Mouse (Mus musculus) adrenal gland, adult 18-20 months (tissue): ENCODE data around the gene Eml2. TPM values are rescaled to one million over a fixed set of nuclear protein-coding genes. Genes with fewer than 3 reads are reported as not detected.

Experiments used
- DNase-seq, 2 experiments: peaks; one replicate each; pipeline ENCODE4 v3.0.0; 2021 to 2022; ENCODE audit warnings: low spot score in 2 of 2
- total RNA-seq, 2 experiments: library from RNA; stranded (reverse); gene quantifications; 1 replicate in 1 of 2; 2 replicates in 1 of 2; pipeline ENCODE4 v1.2.3; 2021

The Eml2 gene
- total RNA-seq, 2 experiments from 2014 or later: 33.9 to 43.9 TPM

DNA sequence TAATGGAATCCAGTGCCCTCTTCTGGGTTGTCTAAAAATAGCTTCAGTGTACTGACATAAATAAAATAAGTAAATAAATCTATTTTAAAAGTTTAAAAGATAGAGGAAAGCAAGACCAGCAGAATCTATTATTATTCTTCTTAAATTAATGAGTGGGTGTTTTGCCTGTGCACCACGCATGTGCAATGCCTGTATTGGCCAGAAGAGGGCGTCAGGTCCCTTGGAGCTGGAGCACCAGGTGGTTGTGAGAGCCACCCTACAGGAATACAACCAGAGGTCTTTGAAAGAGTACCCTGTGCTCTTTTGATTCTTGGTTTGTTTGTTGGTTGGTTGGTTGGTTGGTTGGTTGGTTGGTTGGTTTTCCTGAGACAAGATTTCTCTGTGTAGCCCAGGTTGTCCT is 21.8 kb downstream of the Eml2 start:
- peak; percentile 39 to 59 for DNase-seq

DNA sequence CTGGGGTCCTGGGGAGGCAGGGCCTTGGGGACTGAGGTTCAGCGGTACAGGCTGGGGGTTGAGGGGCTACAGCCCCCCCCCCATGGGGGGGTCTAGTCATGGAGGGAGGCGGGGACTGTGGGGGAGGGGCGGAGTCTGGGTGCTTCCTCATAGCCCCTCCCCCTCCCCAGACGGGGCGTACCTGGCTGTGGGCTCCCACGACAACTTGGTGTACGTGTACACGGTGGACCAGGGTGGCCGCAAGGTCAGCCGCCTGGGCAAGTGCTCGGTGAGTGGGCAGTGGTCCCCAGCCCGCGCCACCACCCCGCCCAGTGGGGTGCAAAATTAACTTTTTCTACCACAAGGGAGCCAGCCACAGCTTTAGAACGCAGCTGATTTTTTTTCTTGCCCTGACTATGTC is 25.4 kb downstream of the Eml2 start:
- DNase-seq: no peak

DNA sequence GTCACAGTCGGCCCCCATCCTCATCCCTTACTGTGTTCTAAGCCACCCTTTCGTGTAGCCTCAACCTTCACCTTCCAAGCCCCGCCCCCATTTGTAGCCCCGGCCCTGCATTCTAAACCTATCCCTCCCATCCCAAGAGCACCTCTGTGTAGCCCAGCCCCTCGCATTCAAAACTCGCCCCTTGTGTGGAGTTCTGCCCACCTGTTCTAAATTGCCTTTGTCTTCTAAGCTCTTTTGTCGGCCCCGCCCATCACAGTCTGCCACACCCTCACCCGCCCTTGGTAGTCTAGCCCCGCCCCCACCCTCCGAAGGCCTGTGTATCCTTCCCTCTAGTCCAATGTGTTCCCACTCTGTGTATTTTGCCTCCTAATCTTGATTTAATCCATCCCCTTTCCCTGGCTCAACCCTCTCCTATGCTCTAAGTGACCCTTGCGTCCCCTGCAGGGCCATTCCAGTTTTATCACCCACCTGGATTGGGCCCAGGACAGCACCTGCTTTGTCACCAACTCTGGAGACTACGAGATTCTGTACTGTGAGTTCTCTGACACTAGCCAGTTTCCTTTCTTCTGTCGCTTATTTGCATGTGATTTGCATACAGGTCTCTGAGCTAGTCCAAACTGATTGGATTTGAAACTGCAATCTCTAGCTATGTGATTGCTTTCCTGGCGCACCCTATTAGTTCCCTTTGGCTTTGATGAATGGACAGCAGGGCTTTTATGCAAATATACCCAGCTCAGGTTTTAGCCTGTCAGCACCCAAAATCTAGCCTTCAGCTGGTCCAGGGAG is 26.0 kb downstream of the Eml2 start:
- no peak for DNase-seq

DNA sequence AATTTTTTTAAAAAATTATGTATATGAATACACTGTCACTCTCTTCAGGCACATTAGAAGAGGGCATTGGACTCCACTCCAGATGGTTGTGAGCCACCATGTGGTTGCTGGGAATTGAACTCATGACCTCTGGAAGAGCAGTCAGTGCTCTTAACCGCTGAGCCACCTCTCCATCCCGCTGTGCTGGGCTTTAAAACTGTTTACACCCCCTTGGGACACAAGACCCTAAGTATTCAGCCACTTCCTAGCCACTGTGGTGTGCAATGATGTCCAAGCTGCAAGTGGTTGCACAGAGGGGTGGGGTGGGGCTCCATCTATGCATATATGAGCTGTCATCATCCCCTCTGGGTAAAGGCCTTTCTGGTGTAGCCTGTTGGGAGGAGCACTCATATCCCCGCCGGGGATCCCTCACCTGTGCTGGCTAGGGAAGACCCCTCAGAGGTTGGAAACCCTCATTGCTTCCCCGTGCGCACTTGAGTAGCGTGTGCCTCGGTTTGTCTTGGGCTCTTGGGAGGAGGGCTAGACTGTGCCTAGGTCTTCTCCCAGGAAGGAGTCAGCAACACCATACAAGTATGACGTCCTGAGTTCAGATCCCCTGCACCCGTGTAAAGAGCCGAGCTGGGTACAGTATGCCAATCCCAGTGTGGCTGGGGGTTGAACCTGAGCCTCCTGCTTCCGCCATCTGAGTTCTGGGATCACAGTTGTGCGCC is 32.1 kb downstream of the Eml2 start:
- DNase-seq: no peak

DNA sequence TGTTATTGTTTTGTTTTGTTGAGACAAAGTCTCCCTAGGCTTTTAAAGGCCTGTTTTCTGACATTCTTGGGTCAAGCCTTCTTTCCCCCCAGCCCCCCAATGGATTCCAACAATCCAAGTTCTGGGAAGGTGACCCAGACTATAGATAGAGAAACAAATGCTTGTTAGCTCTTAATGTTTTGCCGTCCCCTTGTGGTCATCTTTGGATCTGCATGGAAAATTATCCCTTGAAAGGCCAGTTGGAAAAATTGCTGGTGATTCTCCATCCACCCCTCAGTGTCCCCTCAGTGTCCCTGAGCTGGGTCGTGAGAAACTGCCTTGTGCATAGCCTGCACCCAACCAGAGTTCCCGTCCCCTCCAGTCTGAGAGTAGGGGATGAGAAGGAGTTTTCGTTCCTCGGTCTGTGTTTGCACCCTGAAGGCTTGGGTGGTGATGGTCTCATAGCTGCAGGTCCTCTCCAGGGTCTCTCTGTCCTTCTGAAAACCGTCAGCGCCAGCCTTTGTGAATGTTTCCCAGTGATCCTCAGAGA is 32.8 kb downstream of the Eml2 start:
- DNase-seq: peak; percentile 42 to 56

DNA sequence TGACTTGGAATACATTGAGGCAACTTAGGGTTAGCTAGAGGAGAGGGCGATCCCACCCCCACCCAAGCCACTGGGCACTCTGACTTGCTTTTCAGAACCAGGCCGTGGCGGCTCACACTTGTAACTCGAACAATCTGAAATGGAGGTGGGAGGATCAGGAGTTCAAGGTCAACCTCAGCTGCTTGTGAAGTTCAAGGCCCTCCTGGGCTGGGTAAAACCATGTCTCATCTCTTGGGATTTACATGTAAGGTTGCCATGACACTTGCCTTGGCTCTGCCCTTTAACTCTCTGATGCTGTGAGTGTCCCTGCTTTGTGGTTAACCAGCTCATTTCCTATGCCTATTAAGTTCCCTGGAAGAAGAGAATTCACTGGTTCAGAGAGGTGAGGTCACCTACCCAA is 33.3 kb downstream of the Eml2 start:
- no peak for DNase-seq

DNA sequence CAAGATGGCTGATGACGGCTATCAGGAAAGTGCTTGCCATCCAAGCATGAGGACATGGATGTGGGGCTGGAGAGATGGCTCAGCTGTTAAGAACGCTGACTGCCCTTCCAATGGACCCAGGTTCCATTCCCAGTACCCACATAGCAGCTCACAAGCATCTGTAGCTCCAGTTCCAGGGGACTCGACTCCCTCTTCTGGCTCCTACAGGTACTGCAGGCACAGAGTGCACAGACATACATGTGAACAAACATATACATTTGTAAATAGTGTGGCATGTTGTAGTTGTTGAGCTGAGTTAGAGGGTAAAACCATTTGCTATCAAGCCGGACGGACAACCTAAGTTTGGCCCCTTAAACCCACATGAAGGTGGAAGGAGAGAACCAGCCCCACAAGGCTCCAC is 33.8 kb downstream of the Eml2 start:
- no peak for DNase-seq

DNA sequence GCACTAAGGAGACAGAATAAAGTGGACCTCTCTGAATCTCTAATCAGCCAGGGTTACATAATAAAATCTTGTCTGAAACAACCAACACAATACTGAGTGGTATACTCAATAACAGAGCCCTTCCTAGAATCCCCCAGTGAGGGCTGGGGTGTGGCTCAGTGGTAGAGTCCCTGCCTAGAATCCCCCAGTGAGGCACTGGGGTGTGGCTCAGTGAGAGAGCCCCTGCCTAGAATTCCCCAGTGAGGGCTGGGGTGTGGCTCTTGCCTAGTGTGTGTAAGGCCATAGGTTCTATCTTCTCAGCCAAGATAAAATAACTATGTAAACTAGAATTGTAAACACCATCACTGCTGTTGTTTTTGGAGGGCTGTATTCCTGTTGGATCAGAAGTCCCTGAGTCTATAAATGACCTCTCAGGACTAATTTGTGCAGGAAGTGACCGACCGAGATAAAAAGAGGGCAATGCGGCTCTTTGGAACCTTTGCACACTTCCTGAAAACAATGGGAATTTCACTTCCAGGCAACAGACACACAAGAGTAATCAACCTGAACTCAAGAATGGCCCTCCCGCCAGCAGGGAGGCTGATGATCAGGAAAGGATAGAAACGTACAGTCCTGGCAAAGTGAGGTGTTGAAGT is 34.9 kb downstream of the Eml2 start:
- DNase-seq: no peak

DNA sequence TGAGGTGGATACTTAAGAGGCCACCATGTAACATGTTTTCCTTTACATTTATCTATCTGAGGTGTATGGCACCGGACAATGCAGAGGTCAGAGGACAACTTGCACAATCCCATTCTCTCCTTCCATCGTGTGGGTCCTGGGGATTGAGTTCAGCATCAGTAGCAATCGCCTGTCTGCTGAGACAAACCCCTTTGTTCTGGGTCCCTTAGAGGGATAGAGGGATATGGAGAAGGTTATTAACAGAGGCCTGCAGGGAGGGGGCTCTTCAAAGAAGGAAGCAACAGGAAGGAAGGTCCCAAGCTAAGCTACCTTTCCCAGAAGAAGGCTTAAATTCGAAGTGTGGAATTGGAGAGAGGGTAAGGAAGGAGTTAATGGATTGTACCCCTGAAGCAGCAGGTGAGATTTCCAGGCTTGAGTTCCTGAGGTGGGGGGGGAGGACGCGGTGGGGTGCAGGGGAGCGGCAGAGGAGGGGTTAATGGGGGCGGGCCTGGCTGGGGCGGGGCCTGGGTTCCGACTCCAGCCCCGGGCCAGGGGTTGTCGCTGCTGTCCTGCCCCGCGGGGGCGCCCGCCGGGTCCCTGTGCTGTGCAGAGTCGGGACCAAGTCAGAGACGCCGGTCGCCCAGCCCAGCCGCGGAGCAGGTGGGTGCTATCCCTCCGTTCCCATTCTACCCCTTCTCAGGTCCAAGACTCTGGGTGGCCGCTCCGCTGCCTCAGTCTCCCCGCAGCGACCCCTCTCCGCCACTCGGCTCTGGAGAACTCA is 36.0 kb downstream of the Eml2 start, which contains the start of gene Gpr4:
Gpr4 (plus strand) TSS at position 543 of the 760 bp plus-strand sequence.
- peak; percentile 46 to 66 for DNase-seq

DNA sequence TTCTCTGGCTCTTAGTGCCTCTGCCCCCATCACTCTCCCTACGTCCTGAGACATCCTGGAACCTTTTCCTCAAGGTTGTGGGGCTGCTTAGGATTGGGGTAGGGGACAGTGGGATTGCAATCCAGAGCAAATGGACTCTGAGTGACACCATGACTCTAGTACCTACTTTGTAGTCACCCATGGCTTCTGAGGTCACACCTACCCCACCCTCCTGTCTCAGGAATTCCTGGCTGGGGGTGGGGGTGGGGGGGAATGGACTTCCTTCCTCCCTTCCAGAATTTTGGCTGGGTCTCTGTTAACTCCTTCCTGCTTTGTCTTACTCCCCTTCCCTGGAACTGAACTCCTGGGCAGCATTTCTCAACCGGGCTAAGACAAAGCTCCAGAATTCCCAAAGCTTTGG is 37.2 kb downstream of the Eml2 start:
- DNase-seq: no peak

DNA sequence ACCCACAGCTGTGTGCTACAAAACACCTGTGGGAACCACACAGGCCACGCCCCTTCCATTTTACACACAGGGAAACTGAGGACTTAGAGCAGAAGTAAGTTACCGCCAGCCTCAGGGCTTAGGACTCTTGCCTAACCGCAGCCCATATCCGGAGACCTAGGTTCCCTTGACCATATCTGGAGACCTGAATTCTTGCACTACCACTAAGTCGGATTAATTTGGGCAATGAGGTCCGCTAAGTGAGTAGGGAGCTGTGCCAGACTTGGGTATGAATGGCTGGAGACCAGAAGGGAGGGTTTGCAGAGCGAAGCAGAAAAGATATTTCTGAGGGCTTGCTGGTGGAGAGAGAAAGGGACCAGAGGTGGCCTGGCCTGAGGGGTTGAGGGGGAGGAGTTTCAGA is 38.1 kb downstream of the Eml2 start:
- no peak for DNase-seq

DNA sequence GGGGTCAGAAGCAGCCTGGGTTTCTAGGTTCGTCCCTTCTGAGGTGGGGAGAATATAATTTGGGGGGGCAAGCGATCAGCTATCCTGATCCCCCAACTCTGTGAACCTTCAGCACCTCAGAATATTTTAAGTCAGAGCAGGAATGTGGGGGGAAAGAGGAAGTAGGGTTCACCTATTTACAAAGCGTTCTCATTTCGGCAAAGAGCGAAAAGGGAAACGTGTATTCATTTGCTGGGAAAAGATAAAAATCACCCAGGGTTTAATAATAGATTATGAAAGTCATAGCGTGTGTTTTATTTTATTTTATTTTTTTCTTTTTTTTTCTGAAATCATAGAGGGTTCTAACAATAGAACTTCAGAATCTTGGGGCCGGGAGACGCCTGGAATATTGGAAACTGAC is 38.7 kb downstream of the Eml2 start:
- DNase-seq: no peak

DNA sequence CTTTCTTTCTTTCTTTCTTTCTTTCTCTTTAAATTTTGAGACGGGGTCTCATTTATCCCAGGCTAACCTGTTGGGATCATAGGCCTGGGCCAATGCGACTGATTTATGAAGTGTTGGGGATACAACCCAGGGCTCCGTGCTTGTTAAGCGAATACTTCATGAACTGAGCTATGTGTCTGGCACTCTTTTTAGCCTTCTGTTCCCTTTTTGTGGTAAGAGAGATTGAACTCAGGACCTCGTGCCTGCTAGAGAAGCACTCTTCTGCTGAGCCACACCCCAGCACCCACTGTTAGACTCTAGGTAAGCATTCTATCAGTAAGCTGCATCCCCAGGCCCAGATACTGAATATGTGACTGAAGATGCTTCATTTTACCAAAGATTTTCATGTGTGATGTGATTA is 41.3 kb downstream of the Eml2 start:
- no peak for DNase-seq

DNA sequence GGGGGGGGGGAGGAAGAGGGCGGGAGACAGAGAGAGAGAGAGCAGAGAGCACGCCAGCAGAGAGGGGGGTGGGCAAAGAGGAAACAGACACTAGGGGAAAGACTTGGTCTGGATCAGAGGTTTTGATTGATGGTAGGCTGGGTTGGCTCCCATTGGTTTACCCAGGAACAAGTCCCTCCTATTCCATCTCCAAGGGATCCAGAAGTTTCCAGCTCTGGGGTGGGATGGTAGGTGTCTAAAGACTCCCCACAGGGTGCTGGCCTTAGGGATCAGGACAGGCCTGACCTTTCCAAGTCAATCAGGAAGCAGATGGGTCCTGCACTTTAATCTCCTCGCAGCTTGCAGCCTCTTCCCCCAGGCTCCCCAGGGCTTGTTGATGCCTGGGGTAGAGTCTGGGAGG is 41.7 kb downstream of the Eml2 start:
- no peak for DNase-seq

DNA sequence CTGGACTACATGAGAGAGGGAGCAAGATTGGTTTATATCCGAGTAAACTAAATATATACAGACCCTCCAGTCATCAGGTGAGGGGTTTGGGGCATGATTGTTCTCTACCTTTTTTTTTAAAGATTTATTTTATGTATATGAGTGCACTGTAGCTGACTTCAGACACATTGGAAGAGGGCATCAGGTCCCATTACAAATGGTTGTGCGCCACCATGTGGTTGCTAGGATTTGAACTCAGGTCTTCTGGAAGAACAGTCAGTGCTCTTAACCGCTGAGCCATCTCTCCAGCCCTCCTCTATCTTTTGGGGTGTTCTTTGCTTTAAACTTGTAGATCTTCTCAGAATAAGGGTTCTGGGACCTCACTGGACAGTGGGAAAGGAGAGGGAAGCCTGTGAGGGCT is 43.8 kb downstream of the Eml2 start:
- no peak for DNase-seq

DNA sequence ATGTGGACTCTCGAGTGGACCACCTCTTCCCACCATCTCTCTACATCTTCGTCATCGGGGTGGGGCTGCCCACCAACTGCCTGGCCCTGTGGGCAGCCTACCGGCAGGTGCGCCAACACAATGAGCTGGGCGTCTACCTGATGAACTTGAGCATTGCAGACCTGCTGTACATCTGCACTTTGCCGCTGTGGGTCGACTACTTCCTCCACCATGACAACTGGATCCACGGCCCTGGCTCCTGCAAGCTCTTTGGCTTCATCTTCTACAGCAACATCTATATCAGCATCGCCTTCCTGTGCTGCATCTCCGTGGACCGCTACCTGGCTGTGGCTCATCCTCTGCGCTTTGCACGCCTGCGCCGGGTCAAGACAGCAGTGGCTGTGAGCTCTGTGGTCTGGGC is 46.0 kb downstream of the Eml2 start:
- no peak for DNase-seq

DNA sequence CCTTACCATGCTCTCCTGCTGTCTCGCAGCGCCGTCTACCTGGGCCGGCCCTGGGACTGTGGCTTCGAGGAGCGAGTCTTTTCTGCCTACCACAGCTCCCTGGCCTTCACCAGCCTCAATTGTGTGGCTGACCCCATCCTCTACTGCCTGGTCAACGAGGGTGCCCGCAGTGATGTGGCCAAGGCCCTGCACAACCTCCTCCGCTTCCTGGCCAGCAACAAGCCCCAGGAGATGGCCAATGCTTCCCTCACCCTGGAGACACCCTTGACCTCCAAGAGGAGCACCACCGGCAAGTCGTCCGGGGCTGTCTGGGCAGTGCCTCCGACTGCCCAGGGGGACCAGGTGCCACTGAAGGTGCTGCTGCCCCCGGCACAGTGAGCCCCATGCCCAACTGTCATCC is 46.7 kb downstream of the Eml2 start:
- no peak for DNase-seq

DNA sequence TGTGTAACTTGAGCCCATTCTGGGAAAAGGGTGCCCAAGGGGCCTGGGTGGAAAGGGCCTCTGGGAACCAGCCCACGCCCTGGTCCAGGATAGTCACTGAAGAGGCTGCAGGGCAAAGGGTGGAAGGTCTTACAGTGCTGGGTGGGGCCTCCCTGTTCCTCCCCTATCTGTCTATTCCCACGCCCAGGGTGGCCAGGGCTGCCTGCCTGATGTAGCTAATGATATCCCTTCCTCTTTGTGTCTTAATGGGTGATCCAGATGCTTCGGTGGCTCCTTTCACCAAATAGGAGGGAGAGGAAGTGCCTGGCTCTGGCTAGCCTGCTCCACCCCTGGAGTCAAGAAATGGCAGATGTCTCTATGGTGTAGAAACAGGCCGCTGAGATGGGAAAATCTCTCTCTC is 48.7 kb downstream of the Eml2 start:
- DNase-seq: no peak

DNA sequence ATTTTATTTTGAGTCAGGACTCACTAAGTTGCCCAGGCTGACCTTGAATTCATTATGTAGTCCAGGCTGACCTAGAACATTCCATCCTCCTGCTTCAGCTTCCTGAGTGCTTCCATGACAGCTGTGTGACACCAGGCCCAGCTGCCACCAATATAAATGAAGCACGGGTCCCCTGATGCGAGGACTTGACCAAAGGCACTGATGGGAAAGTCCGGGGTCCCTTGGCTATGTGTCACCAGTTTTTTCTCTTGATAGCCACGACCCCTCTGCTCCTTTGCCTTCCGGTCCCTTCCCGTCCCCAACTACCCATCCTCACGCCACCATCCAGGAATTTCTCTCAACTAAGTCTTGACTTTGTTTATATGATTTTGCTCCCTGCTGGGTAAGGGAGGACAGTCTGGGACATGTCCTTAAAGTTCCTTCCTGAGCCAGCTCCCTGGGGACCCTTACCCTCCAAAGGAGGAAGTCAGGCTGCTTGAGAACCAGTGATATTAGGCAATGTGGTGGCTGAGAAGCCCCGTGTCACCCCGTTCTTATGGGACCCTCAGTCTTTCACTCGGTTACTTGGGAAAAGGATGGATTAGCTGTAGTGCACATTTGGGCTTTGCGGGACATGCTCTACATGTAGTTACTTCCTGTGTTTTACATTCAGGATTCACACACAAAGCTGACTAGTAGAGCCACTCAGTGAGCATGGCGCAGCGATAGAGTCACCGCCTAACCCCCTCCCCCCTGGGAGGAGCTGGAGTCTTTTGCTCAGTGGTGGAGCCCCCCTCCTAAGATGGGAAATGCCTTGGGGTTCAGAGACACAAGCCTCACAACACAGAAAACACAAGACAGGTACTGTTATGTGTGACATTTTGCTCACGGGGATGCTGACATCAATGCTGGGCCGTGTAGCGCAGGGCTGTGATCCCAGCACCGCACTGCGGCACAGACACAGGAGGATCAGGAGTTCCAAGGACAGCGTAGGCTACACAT is 50.9 kb downstream of the Eml2 start:
- DNase-seq: peak; percentile 23 to 33
